ENCODE assay signal across 13 mouse cellular contexts in the genomic region with DNA sequence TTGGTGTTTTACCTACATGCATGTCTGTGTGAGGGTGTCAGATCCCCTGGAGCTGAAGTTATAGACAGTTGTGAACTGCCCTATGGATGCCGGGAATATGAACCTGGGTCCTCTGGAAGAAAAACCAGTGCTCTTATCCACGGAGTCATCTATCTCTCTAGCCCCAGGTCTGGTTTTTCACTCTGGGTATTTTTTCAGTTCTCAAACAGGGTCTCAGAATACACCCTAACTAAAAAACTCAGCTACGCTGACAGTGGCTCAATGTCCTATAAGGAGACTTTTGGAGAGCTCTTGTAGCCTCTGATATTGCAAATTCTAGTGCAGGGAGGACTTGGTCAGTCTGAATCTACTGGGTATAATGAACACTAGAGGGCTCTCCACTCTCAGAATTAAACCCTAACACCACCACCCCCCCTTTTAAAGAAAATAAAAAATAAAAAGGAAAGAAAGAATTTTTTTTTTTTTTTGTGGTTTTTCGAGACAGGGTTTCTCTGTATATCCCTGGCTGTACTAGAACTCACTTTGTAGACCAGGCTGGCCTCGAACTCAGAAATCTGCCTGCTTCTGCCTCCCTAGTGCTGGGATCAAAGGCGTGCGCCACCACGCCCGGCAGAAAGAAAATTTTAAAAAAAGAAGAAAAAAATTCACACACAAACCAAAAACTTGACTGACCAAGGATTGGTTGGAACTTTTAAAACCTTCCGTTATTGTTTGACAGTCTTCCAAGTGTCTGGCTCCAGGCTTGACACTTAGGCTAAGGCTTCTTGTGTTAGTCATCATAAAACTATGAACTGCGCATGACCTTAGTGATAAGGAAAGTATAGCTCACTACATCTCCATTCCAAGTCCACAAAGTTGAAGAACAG. TPM values are rescaled to one million over a fixed set of nuclear protein-coding genes. Genes with fewer than 3 reads are reported as not detected.
DNase-seq lines count a peak whose midpoint lies in the region; ATAC-seq and TF ChIP-seq lines count a peak whose summit lies in the region.
"Had no signal": no experiment of that assay in that cellular context is flagged by ENCODE, and none has a peak within 500 bp of the region (broad histone marks: within the 10 kb centered on the region; RNA-seq: fewer than 3 reads in every experiment).

No protein-coding gene starts in this region.

- no peak overlapping the region for H3K27ac ChIP-seq in heart, postnatal 0 days (ENCODE audit: low read depth)
- no peak overlapping the region for H3K27ac ChIP-seq in heart, embryonic 10.5 days
- H3K27ac ChIP-seq in midbrain, embryonic 11.5 days (ENCODE audit: low read depth, low read length) = no peak overlapping the region
- H3K27ac ChIP-seq in midbrain, embryonic 10.5 days (replicated peaks) = no peak overlapping the region
- no peak overlapping the region for H3K27ac ChIP-seq in bone marrow, adult 2 months (ENCODE audit: control insufficient read depth, insufficient read depth, low read depth, low read length, poor library complexity)
- H3K27ac ChIP-seq: forebrain, embryonic 10.5 days; liver, embryonic 15.5 days had no signal

- H3K27me3 ChIP-seq in heart, postnatal 0 days (ENCODE audit: control insufficient read depth, insufficient read depth, low read length) = no peaks in the 10 kb centered on the region
- H3K27me3 ChIP-seq in heart, embryonic 10.5 days (ENCODE audit: insufficient read depth, poor library complexity, severe bottlenecking) = no peaks in the 10 kb centered on the region
- no peaks in the 10 kb centered on the region for H3K27me3 ChIP-seq in midbrain, embryonic 11.5 days (ENCODE audit: control insufficient read depth, insufficient read depth, low read length)
- no peaks in the 10 kb centered on the region for H3K27me3 ChIP-seq in midbrain, embryonic 10.5 days (ENCODE audit: low read depth, poor library complexity, severe bottlenecking)
- H3K27me3 ChIP-seq: liver, embryonic 15.5 days had no signal

- no peak for TF ChIP-seq EP300 in heart, postnatal 0 days (IDR thresholded peaks at IDR 0.05; ENCODE audit: low read depth)

- H3K9me3 ChIP-seq in heart, postnatal 0 days (replicated peaks; ENCODE audit: control insufficient read depth, low read length) = no peaks in the 10 kb centered on the region
- no peaks in the 10 kb centered on the region for H3K9me3 ChIP-seq in heart, embryonic 10.5 days
- H3K9me3 ChIP-seq in midbrain, embryonic 11.5 days (ENCODE audit: control insufficient read depth, low read length) = no peaks in the 10 kb centered on the region
- no peaks in the 10 kb centered on the region for H3K9me3 ChIP-seq in midbrain, embryonic 10.5 days (replicated peaks)
- H3K9me3 ChIP-seq: forebrain, embryonic 10.5 days; liver, embryonic 15.5 days had no signal

- 60% methylated on average over 11 of the region's 11 CpGs for WGBS in heart, postnatal 0 days
- 74% methylated on average over 11 of the region's 11 CpGs for WGBS in heart, embryonic 10.5 days
- 83% methylated on average over 11 of the region's 11 CpGs for WGBS in midbrain, embryonic 11.5 days
- WGBS in midbrain, embryonic 10.5 days = 85% methylated on average over 11 of the region's 11 CpGs
- WGBS in bone marrow, adult 2 months = 64% methylated on average over 11 of the region's 11 CpGs

- no peak overlapping the region for H3K4me2 ChIP-seq in heart, postnatal 0 days (ENCODE audit: low read depth, low read length)
- H3K4me2 ChIP-seq in midbrain, embryonic 11.5 days = no peak overlapping the region

- DNase-seq in heart, postnatal 0 days (ENCODE audit: low spot score) = peak; percentile 75
- DNase-seq in heart, embryonic 10.5 days (ENCODE audit: low spot score) = no peak
- DNase-seq in midbrain, embryonic 11.5 days (ENCODE audit: low spot score, missing footprints) = peak; percentile 89
- DNase-seq in midbrain, embryonic 10.5 days (ENCODE audit: low spot score) = no peak
- peak; percentile 28 for DNase-seq in retina, postnatal 1 day
- no peak for DNase-seq in T-cell, adult 2 months (ENCODE audit: low spot score)
- no peak for DNase-seq in cerebellum, postnatal 25 days
- DNase-seq: cerebellum, adult 11-12 months; heart, postnatal 14 days had no signal

- no peak for ATAC-seq in heart, postnatal 0 days (ENCODE audit: insufficient read depth, low read depth)
- ATAC-seq in midbrain, embryonic 11.5 days (ENCODE audit: low FRiP score) = no peak

- H3K4me3 ChIP-seq in heart, postnatal 0 days (ENCODE audit: low read depth, low read length) = no peak overlapping the region
- no peak overlapping the region for H3K4me3 ChIP-seq in heart, embryonic 10.5 days
- H3K4me3 ChIP-seq in midbrain, embryonic 11.5 days (ENCODE audit: low read depth, low read length) = no peak overlapping the region
- no peak overlapping the region for H3K4me3 ChIP-seq in midbrain, embryonic 10.5 days
- H3K4me3 ChIP-seq in bone marrow, adult 2 months (replicated peaks; ENCODE audit: control insufficient read depth, low read depth, low read length) = no peak overlapping the region

- no peak overlapping the region for H3K9ac ChIP-seq in heart, postnatal 0 days (replicated peaks; ENCODE audit: low read depth, low read length)
- H3K9ac ChIP-seq in midbrain, embryonic 11.5 days (ENCODE audit: low read length) = no peak overlapping the region
- H3K9ac ChIP-seq: liver, embryonic 15.5 days had no signal

- no peaks in the 10 kb centered on the region for H3K36me3 ChIP-seq in heart, postnatal 0 days (replicated peaks; ENCODE audit: control insufficient read depth, insufficient read depth, low read length)
- H3K36me3 ChIP-seq in heart, embryonic 10.5 days = peaks cover 13% of the 10 kb centered on the region
- no peaks in the 10 kb centered on the region for H3K36me3 ChIP-seq in midbrain, embryonic 11.5 days (ENCODE audit: control insufficient read depth, insufficient read depth, low read length)
- peaks cover 22% of the 10 kb centered on the region for H3K36me3 ChIP-seq in midbrain, embryonic 10.5 days

- TF ChIP-seq CTCF in heart, postnatal 0 days (IDR thresholded peaks at IDR 0.05; ENCODE audit: low read depth) = peak; percentile 51
- TF ChIP-seq CTCF in bone marrow, adult 2 months (IDR thresholded peaks at IDR 0.05; ENCODE audit: control insufficient read depth, insufficient read depth, low read length) = peak; percentile 20; the same call in 1 of the 2 replicates

- no peaks in the 10 kb centered on the region for H3K4me1 ChIP-seq in heart, postnatal 0 days (ENCODE audit: control insufficient read depth, insufficient read depth)
- H3K4me1 ChIP-seq in heart, embryonic 10.5 days = peaks cover 9% of the 10 kb centered on the region
- peaks cover 2% of the 10 kb centered on the region for H3K4me1 ChIP-seq in midbrain, embryonic 11.5 days (ENCODE audit: control insufficient read depth, insufficient read depth, low read length)
- peaks cover 18% of the 10 kb centered on the region for H3K4me1 ChIP-seq in midbrain, embryonic 10.5 days
- H3K4me1 ChIP-seq in bone marrow, adult 2 months (ENCODE audit: control insufficient read depth, insufficient read depth, low read length) = no peaks in the 10 kb centered on the region; the same call in none of the 2 replicates

- TF ChIP-seq POLR2A in bone marrow, adult 2 months (IDR thresholded peaks at IDR 0.05; ENCODE audit: borderline replicate concordance, control insufficient read depth, low read depth, low read length) = no peak

RNA-seq across cellular contexts. Expression of gene Ddx23, which starts 1.6 kb away (rescaled TPM):
- 25.1 and 32.7 TPM in 2 replicates for total RNA-seq in heart, postnatal 0 days (2014; rRNA removed; ENCODE audit: low replicate concordance)
- 11.8 and 12.9 TPM in 2 replicates for polyA plus RNA-seq in heart, postnatal 0 days (2015; fragmentation: Nextera tagmentation; extraction: Ambion mirVana)
- polyA plus RNA-seq in heart, embryonic 10.5 days (2016; fragmentation: Nextera tagmentation; extraction: Ambion mirVana) = 15.6 and 17.5 TPM in 2 replicates
- polyA plus RNA-seq in midbrain, embryonic 11.5 days (2014; fragmentation: Nextera tagmentation; extraction: Ambion mirVana) = 24.8 and 24.9 TPM in 2 replicates
- 27.2 and 30.8 TPM in 2 replicates for polyA plus RNA-seq in midbrain, embryonic 10.5 days (2016; fragmentation: Nextera tagmentation; extraction: Ambion mirVana)
- 52.3 and 81.0 TPM in 2 replicates for polyA plus RNA-seq in bone marrow, adult 2 months (2011; ENCODE audit: insufficient read depth, insufficient read length, low replicate concordance, missing spikeins)

RNA-seq across cellular contexts. Expression of gene Rnd1, which starts 13.0 kb away (rescaled TPM):
- total RNA-seq in heart, postnatal 0 days (2014; rRNA removed; ENCODE audit: low replicate concordance) = 7.1 and 13.0 TPM in 2 replicates
- polyA plus RNA-seq in heart, postnatal 0 days (2015; fragmentation: Nextera tagmentation; extraction: Ambion mirVana) = 1.0 and 1.1 TPM in 2 replicates
- polyA plus RNA-seq in heart, embryonic 10.5 days (2016; fragmentation: Nextera tagmentation; extraction: Ambion mirVana) = 1.7 and 2.8 TPM in 2 replicates
- 6.1 and 6.3 TPM in 2 replicates for polyA plus RNA-seq in midbrain, embryonic 11.5 days (2014; fragmentation: Nextera tagmentation; extraction: Ambion mirVana)
- 7.1 and 9.8 TPM in 2 replicates for polyA plus RNA-seq in midbrain, embryonic 10.5 days (2016; fragmentation: Nextera tagmentation; extraction: Ambion mirVana)
- polyA plus RNA-seq in bone marrow, adult 2 months (2011; ENCODE audit: insufficient read depth, insufficient read length, low replicate concordance, missing spikeins) = 1.8 and 2.3 TPM in 2 replicates

RNA-seq across cellular contexts. Expression of gene Cacnb3, which starts 33.6 kb away (rescaled TPM):
- total RNA-seq in heart, postnatal 0 days (2014; rRNA removed; ENCODE audit: low replicate concordance) = 15.6 and 19.4 TPM in 2 replicates
- 5.7 and 6.1 TPM in 2 replicates for polyA plus RNA-seq in heart, postnatal 0 days (2015; fragmentation: Nextera tagmentation; extraction: Ambion mirVana)
- polyA plus RNA-seq in heart, embryonic 10.5 days (2016; fragmentation: Nextera tagmentation; extraction: Ambion mirVana) = 9.9 and 23.3 TPM in 2 replicates
- 35.5 and 39.5 TPM in 2 replicates for polyA plus RNA-seq in midbrain, embryonic 11.5 days (2014; fragmentation: Nextera tagmentation; extraction: Ambion mirVana)
- polyA plus RNA-seq in midbrain, embryonic 10.5 days (2016; fragmentation: Nextera tagmentation; extraction: Ambion mirVana) = 36.1 and 50.9 TPM in 2 replicates
- polyA plus RNA-seq in bone marrow, adult 2 months (2011; ENCODE audit: insufficient read depth, insufficient read length, low replicate concordance, missing spikeins) = 0.70 and 1.8 TPM in 2 replicates

RNA-seq across cellular contexts. Expression of gene Ccdc65, which starts 43.7 kb away (rescaled TPM):
- 0.77 TPM in 1 of 2 replicates, not detected in the other for total RNA-seq in heart, postnatal 0 days (2014; rRNA removed; ENCODE audit: low replicate concordance)
- polyA plus RNA-seq in heart, postnatal 0 days (2015; fragmentation: Nextera tagmentation; extraction: Ambion mirVana) = 0.25 and 0.86 TPM in 2 replicates
- 0.44 and 0.46 TPM in 2 replicates for polyA plus RNA-seq in heart, embryonic 10.5 days (2016; fragmentation: Nextera tagmentation; extraction: Ambion mirVana)
- polyA plus RNA-seq in midbrain, embryonic 11.5 days (2014; fragmentation: Nextera tagmentation; extraction: Ambion mirVana) = 0.71 and 1.4 TPM in 2 replicates
- 1.3 and 1.5 TPM in 2 replicates for polyA plus RNA-seq in midbrain, embryonic 10.5 days (2016; fragmentation: Nextera tagmentation; extraction: Ambion mirVana)
- polyA plus RNA-seq in bone marrow, adult 2 months (2011; ENCODE audit: insufficient read depth, insufficient read length, low replicate concordance, missing spikeins) = not detected in 2 replicates
- polyA plus RNA-seq: liver, embryonic 15.5 days; spleen, adult 2 months had no signal

RNA-seq across cellular contexts. Expression of gene Adcy6, which starts 54.4 kb away (rescaled TPM):
- 200 and 216 TPM in 2 replicates for total RNA-seq in heart, postnatal 0 days (2014; rRNA removed; ENCODE audit: low replicate concordance)
- polyA plus RNA-seq in heart, postnatal 0 days (2015; fragmentation: Nextera tagmentation; extraction: Ambion mirVana) = 29.2 and 33.5 TPM in 2 replicates
- polyA plus RNA-seq in heart, embryonic 10.5 days (2016; fragmentation: Nextera tagmentation; extraction: Ambion mirVana) = 25.5 and 33.5 TPM in 2 replicates
- polyA plus RNA-seq in midbrain, embryonic 11.5 days (2014; fragmentation: Nextera tagmentation; extraction: Ambion mirVana) = 9.3 and 10.6 TPM in 2 replicates
- 11.8 and 12.1 TPM in 2 replicates for polyA plus RNA-seq in midbrain, embryonic 10.5 days (2016; fragmentation: Nextera tagmentation; extraction: Ambion mirVana)
- 45.8 and 65.2 TPM in 2 replicates for polyA plus RNA-seq in bone marrow, adult 2 months (2011; ENCODE audit: insufficient read depth, insufficient read length, low replicate concordance, missing spikeins)

Comparison
In these comparisons a context has a peak if more than half of its experiments do, and no peak if none do; other contexts are left out.
1. DNase-seq: peak in heart, postnatal 0 days (single experiment), midbrain, embryonic 11.5 days (single experiment) and retina, postnatal 1 day (single experiment); none in heart, embryonic 10.5 days (single experiment), midbrain, embryonic 10.5 days (single experiment), T-cell, adult 2 months (single experiment) and cerebellum, postnatal 25 days (0 of 2).